Mouse (Mus musculus): Measurements from ENCODE around the gene Irs2.

Gene Irs2

DNA sequence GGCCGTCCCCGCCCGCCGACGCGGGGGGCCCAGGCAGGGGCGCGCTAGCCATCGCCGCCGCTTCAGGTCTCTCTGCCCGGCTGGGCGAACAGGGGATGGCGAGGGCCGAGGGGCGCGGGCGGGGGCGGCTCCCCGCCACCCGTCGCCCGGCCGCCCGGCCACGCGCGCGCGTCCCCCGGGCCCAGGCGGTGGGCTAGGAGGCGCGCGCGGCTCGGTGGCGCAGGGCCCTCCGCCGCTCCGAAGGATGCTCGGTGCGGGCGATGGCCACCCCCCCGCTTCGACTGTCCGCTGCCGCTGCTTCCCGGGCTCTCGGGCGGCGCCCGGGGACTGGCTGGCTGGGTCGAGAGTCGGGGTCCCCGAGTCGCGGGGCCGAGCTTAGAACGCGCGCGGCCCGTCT lies at the start of gene Irs2:
TSS of gene Irs2 (minus strand) at position 80 of the 397 bp plus-strand sequence.
- no peak for DNase-seq (ENCODE audit: low spot score in 2 of 2)

DNA sequence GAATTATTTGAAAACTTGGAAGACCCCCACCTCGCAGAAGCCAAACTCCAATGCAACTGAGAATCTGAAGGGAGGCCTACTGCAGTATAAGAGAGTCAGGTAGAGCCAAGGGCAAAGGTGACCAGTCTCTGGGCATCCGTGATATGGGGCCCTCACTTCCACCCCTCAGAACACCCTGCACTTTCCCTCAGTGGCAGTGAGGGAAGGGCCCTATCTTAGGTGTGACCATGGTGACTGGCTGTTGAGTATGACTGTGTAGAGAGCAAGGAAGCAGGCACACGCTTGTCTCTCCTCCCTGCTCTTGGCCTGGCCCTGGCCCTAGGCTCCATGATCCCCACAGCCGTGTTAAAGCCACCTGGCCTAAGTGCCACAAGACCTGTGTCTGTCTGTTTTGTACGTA lies 48.4 kb upstream of the Irs2 start:
- no peak for DNase-seq (ENCODE audit: low spot score in 2 of 2)

DNA sequence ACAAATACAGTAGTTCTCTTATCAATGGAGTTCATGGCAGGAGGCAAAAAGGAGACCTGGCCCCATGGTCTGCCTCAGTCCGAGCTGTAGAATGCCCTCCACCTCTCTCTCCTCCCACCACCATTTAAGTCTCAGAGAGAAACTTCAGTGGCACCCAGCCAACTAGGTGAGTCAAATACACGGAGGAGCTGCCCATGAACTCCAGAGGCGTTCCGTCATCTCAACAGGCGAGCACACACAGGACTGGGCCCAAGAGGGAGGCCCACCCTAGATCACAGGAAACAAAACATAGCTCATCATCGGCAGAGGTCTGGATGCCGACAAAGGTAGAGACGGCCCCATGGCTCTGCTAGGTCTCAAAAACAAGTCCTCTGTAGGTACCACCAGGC lies 47.9 kb upstream of the Irs2 start:
- no peak for DNase-seq (ENCODE audit: low spot score in 2 of 2)

DNA sequence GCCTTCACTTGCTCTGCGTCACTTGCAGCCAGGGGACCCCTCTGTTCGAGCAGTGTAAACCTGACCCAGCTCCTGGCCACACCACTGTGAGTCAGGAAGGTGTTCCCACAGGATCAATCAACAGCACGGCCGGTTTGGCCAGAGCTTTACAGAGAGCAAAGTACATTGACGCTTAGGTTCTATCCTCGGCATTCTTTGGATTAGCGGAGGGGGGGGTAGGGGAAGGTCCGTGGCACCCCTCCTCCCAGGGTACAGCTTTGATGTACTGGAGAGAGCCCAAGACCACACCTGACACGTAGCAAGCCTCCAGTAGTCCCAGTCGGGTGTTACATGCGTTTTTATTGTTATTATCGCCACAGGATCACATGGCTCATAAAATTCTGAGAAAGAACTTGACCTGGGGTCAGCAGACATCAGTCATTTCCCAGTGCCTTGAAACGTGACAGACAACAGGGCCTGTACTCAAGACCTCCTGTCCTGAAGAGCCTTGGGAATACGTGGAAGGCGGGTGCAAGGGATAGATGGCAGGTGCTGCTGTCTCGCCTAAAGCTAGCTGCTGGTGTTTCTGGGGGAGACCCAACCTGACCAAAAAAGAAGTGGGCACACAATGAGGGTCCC lies 47.4 kb upstream of the Irs2 start:
- DNase-seq (ENCODE audit: low spot score in 2 of 2), result no peak

DNA sequence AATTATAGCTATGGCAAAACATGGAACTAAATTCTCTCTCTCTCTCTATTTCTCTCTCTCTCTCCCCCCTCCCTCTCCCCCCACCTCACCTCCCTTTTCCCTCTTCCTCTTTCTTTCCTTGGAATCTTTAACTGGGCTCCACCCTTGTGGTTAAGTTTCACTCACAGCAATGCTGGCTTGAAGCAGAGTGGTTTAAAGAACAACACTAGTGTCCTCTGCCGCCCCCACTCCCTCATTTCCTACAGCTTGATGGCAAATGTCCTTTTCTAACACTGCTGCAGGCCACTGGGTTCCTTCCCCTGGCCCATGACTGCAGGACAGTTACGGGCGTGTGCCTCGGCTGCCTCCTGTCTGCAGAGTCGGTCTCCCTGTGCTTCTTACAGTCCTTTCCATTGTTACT lies 41.6 kb upstream of the Irs2 start:
- no peak for DNase-seq (ENCODE audit: low spot score in 2 of 2)

DNA sequence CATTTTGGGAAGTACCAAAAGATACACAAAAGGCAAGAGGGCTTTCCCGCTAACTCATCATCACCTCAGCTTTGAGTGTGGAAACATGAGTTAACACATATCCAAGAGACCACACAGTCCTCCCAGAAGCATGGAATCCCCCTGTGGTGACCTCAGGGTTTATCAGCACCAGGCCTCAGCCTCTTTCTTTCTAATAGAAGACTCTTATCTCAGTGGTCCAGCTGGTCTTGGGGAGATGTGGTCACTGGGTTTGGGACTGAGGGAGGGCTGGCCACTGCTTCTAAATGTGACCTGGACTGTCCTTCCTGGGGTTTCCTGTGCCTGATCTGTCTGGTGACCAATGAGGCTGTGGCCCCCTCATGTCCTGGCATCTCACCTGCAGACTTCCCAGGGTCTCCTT lies 39.6 kb upstream of the Irs2 start:
- DNase-seq (ENCODE audit: low spot score in 2 of 2), result no peak

DNA sequence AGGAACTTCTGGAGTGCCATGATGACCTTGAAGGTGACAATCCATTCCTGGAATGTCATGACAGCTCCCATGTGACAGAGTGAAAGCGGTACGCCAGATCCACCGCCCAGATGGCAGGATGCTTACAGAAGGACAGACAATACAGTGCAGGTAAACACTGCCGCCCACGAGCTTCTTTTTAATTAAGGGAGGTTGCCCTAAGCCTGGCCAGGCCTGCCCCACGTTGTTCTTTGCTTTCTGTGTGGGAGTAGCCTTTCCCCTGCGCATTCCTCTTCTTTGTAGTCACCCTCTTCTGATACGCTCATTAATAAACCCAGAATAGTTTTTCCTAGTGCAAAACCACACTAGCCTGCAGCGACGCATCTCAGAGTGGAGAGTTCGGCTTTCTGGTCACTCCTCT lies 36.4 kb upstream of the Irs2 start:
- DNase-seq (ENCODE audit: low spot score in 2 of 2), result no peak

DNA sequence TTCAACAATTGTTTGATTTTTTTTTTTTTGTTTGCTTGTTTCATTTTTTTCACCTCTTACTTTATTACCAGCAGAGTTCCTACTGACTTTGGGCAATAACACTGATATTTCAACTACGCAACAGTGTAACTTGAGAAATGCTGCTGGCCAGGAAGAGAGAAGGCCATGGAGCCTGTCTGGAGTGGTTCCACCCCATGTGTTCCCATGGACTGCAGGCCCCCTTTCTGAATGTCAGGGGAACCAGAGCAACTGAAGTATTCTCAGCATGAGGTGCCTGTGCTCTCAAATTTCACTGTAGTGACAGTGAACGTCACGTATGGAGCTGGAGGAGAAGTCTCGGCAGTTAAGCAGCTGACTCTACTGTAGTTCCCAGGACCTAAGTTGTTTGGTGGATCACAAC lies 35.3 kb upstream of the Irs2 start:
- DNase-seq (ENCODE audit: low spot score in 2 of 2), result no peak

DNA sequence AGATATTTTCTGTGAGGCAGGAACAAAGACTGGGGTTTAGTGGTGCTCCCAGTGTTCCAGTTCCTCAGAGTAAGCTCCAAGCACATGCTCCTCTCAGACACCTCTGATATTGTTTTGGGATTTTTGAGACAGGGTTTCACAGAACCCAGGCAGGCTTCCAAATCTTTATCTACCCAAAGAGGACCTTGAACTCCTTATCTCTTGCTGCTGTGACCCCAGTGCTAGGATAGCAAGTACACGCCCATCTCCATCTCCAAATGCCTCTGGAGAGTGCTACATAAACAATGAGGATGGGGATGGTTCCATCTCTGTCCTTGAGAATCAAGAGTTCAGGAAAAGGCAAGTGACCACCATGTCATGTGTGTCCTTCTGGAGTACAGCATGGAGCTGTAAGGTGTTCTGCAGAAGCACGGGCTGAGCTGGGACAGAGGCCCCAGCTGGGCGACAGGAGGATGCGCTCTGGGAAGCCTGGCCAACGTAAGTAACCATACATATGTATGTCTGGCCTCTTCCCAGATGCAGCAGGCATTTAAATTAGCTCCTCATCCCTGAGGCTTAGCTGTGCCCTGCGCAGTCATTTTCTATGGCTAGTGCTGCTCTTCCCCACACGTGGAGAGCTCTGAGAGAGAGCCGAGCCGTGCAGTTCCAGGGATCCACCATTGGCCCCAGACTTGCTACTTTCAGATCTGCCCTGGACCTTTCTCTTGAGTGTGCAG lies 34.8 kb upstream of the Irs2 start:
- no peak for DNase-seq (ENCODE audit: low spot score in 2 of 2)

DNA sequence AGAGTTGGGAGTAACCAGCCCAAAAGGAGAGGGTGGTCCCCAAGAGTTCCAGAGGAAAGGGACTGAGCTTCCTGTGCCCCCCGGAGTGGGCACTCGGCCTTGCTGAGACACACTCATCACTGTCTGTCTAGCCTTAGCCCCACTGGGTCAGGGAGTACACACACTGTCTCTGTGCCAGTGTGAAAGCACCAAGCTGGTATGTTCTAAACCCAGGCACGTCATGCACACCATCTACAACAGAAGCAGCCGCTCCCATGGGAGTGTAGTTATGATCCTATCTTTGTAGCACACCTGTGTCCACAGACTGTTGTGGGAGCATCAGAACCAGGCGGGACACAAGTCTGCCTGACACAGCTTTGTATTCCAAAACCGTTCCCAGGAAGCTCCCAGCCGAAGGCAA lies 31.8 kb upstream of the Irs2 start:
- no peak for DNase-seq (ENCODE audit: low spot score in 2 of 2)

DNA sequence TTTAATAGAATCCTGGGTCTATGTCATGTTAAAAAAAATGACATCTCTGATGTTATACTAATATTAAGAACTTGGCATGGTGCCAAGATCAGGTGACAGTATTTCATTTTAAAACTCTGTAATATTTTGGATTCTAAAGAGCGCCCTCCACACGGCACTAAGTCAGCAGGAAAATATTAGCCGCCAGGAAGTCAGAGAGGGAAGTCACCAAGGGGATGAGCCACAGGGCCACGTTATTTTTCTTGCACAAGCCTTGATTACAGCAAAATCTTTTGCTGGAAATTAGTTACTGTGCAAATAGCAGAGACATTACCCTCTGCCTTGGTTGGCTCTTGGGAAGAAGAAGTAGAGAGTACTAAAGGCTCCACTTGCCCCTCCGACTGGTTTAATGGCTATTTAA lies 30.5 kb upstream of the Irs2 start:
- DNase-seq (ENCODE audit: low spot score in 2 of 2), result no peak

DNA sequence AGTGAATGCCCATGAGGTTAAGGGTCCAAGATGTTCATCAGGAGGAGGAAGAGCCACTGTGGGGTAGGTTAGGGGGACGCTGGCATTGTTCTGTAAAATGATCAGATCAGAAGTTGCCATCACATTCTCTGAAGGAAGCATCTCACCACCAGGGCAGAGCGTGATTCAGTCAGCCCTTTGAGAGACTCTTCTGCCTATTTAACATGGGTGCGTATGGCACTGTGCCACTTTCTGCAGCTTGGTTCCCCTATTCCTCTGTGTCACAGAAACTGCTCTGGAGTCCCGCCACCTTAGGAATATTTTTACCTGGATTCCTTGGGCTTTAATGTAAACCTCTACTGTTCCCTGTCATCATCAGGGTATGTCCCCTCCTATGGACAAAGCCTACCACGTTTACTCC lies 30.1 kb upstream of the Irs2 start:
- DNase-seq (ENCODE audit: low spot score in 2 of 2), result no peak

DNA sequence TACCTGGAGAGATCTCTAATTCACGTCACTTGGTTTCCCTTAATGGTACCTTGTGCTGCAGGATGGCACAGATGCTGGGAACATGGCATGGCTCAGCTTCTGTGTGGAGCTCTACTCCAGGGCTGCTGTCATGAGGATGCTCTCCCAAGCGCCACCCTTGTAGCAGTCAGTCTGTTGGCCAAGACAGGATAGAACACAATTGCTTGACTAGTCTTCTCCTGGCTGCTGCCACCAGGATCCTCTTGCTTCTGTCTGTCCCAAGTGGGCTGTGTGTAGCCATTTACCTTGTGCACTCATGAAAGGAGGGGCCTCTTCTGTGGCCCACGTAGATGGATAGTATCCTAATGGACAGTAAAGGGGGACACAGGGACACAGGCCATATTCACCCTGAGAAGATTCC lies 28.5 kb upstream of the Irs2 start:
- no peak for DNase-seq (ENCODE audit: low spot score in 2 of 2)

DNA sequence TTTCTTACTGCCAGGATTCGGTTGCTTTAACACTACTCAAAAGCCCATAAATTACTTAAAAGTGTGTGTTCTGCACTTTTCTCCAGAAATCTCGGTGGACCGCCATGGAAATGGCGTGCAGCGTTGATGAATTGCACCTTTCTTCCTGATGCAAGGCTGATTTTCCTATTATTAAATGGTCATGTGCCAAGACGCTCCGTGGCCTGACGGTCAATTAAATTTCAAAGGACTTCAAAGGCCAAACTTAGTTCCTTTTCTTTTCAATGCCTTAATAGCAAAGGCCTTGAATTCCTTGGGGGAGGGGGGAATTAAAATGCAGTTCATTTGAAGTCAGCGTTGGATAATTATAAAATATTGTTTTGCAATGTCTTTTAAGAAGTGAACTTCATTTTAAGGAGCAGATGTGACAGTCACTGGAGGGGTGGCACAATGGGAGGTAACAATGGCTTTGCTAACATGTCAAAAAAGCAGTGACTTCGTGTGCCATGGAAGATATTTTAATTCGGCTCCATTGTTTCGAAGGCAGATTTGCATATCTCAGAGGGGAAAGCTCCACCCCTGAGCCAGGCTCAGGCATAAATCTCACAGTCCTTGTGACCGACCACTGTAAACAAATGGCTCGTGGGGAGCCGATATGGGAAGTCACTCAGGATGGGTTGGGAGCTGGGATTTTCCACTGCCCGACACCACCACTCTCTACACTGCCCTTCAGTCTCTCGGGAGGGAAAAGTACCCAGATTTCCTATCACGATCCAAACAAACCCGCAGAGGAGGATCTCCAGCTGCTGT lies 27.6 kb upstream of the Irs2 start:
- DNase-seq (ENCODE audit: low spot score in 2 of 2), result no peak

DNA sequence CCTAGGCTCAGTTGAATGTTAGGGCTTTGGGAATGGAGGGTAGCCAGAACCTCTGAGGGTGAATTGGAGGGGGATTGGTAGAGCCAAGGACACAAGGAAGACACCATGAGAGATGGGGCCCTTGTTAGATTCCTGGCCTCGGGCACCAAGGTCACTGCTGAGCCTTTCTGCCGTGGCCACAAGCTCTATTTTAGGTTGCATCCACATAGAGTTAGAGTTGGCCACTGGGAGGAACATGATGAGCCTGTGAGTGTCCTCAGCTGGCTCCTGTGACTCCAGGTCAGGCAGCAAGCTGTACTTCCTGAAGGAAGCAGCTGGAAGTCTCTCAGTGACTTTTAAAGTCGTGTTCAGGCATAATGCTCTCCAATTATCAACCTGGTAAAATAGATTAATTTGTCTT lies 16.6 kb upstream of the Irs2 start:
- DNase-seq (ENCODE audit: low spot score in 2 of 2), result no peak

DNA sequence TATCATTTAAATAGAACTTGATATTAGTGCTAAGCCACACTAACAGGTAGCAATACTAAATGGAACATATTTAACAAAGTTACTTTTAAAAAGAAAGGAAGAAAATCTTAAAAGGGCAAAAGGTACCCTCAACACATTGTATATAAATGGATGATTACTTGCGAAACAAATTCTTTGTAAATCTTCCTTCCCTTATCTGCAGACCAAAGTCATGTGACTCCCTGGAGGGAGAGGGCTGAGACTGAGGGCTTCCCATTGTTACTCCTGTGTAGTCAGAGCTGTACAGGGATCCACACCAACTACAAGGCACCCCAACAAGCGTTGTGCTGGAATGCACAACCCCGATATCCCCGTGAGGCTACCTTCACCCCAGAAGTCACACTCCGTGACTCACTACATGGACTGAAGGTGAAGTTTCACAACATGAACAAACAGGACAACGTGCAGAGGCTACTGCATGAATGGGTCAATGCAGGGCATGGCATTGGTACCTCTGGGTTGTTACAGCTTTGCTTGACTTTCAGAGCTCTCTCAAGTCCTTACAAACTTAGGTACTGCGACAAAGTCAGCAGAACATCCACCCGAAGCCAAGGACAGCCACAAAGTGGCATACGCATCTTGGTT lies 12.8 kb upstream of the Irs2 start:
- no peak for DNase-seq (ENCODE audit: low spot score in 2 of 2)

DNA sequence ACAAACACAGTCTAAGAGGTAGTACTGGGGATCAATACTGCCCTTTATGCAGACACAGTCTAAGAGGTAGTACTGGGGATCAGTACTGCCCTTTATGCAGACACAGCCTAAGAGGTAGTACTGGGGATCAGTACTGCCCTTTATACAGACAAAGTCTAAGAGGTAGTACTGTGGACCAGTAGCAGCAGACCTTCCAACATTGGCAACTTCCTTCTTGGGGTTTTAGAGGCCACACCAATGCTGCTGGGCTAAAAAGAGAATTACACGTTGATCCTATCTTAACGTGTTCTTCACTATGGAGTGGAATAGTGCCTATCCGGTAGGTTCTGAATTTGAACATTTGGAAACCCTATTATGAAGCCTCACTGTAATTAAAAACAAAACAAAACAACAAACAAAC lies 7.4 kb upstream of the Irs2 start:
- no peak for DNase-seq (ENCODE audit: low spot score in 2 of 2)

DNA sequence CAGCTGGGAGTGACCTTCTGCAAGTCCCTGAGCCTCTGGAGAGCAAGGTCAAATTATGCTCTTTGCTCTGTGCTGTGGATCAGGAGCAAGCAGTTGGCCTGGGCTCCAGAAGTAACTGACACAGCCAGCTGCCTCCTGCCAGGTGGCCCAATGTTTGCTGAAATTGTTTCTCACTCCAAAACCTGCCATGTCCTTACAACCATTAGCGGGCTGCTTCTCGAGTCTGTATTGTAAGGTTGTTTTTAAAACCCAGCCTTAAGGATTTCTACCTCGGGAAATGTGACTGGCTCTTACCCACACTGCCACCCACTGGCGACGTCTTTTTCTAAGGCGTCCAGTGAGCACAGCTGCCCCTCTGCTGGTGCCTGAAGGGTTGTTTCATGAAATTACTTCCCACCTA lies 5.0 kb upstream of the Irs2 start:
- peak; percentile 22 to 61 for DNase-seq (ENCODE audit: low spot score in 2 of 2)

DNA sequence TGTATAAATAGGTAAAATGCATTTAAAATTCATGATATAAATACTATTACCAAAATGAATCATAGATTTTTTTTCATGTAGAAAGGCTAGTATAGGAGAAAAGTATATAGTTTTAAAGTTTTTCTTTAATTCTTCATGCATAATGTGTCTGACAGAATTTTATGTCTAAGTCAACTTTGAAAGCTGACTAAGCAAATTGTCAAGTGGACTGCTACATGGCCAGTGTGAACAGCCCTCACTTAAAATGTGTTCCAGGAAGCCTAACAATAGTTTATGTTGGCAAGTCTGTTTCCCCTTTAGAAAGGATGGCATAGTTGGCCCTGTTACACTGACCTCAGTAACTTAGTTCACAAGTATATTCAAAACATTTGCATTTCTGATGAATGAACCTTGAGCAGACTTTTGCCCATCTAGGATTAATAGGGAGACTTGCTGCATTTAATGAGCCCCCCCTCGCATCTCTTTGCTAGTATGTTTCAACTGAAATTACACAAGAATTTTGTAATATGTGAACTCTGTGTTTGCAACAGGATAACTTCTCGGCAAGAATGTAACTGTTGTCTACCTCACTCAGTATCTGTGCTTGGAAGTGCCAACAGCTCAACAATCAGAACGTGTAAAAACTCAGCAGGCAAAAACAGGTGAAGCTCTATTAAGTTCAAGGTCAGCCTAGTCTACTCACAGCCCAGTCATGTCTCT lies 3.7 kb upstream of the Irs2 start:
- DNase-seq (ENCODE audit: low spot score in 2 of 2), result no peak

DNA sequence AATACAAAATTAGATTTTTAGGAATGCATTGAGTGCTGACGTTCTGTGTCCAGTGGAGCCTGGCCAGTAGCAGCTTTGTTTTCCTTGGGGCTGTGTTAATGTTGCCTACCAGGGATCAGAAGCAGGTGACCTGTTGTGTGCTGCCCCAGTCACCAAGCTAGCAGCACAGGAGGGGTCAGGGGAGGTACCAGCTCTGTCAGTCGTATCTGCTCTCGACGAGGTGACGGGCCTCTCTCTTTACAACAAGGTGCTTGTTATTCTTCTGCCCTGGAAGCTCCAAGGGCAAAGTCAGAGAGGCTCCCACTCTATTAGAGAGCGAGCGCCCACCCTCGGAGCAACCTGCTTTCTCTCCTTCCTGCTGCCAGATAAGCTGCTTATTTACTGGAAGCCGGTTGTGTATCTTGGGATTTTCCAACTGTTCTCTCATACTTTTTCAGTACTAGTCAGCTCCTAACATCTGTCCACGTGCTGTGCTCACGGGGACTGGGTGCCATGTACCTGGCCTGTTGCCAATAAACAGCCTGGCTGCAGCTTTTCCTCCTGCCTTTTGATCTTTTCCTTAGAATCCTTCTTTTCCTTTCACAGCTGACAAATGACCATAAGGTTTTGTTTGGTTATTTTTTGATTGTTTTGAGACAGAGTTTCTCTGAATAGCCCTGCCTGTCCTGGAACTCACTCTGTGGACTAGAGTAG lies 2.8 kb upstream of the Irs2 start:
- no peak for DNase-seq (ENCODE audit: low spot score in 2 of 2)

DNA sequence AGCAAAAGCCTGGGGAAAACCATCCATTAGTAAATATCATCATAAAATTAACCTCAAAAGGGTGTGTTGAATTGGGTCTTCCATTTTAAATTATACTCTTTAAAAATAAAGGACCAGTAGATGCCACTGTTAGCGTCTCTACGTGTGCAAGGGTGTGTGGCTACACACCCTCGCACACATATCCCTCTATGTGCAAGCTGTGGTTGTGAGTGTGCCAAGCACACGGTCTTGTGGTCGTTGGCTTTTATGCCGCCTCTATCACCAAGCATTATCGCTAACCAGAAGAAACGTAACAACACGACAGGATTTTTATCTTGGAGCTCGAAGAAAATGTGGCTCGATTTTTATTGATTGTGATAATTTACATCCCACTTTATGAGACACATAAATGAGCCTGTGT lies 2.1 kb upstream of the Irs2 start:
- DNase-seq (ENCODE audit: low spot score in 2 of 2), result no peak

Measured in thymus, postnatal 10 days (tissue).